Mouse (Mus musculus) MEL (cell line): Measurements from ENCODE around the gene Pla1a. TPM values are rescaled to one million over a fixed set of nuclear protein-coding genes. Genes with fewer than 3 reads are reported as not detected.

Experiments
- DNase-seq: peaks from one replicate; pipeline ENCODE4 v3.0.0; 2011; ENCODE audit warnings: low read depth, low spot score
- H3K27ac ChIP-seq: 2 replicates; pipeline ENCODE4 v1.5.1; 2012; ENCODE audit warnings: low read depth, mild to moderate bottlenecking, control low read depth, low read length, moderate library complexity; ENCODE audit not compliant: control insufficient read depth
- H3K27me3 ChIP-seq, 2 experiments: fragments of 150-350 bp in 1 of 2; sonication (generic) in 1 of 2; 2 replicates each; pipeline ENCODE4 v1.6.1; 2012; ENCODE audit warnings: low read length in 2 of 2, mild to moderate bottlenecking in 2 of 2, improper control_type of control experiment in 1 of 2, moderate library complexity in 1 of 2; ENCODE audit not compliant: insufficient read depth in 2 of 2, control insufficient read depth in 1 of 2
- H3K36me3 ChIP-seq, 2 experiments: 2 replicates each; pipeline ENCODE4 v1.6.1; 2012 to 2014; ENCODE audit warnings: low read length in 2 of 2, improper control_type of control experiment in 1 of 2, inconsistent platforms in 1 of 2, mild to moderate bottlenecking in 1 of 2; ENCODE audit not compliant: insufficient read depth in 2 of 2, control insufficient read depth in 1 of 2
- H3K4me1 ChIP-seq, 2 experiments: fragments of 150-350 bp in 1 of 2; sonication (generic) in 1 of 2; 2 replicates each; pipeline ENCODE4 v1.6.1; 2012; ENCODE audit warnings: low read length in 2 of 2, improper control_type of control experiment in 1 of 2, mild to moderate bottlenecking in 1 of 2; ENCODE audit not compliant: insufficient read depth in 2 of 2, control insufficient read depth in 1 of 2
- H3K4me3 ChIP-seq, 2 experiments: fragments of 150-350 bp in 1 of 2; sonication (generic) in 1 of 2; 2 replicates each; pipeline ENCODE4 v1.5.1; 2012; ENCODE audit warnings: low read depth in 2 of 2, low read length in 2 of 2, mild to moderate bottlenecking in 2 of 2, moderate library complexity in 2 of 2, control low read depth in 1 of 2, improper control_type of control experiment in 1 of 2; ENCODE audit not compliant: control insufficient read depth in 1 of 2, insufficient read depth in 1 of 2
- H3K79me2 ChIP-seq: 2 replicates; pipeline ENCODE4 v1.6.1; 2012; ENCODE audit warnings: mild to moderate bottlenecking, low read length, moderate library complexity; ENCODE audit not compliant: control insufficient read depth, poor library complexity, insufficient read depth
- H3K9ac ChIP-seq: 2 replicates; pipeline ENCODE4 v1.6.1; 2012; ENCODE audit warnings: low read depth, mild to moderate bottlenecking, control low read depth, low read length, moderate library complexity; ENCODE audit not compliant: control insufficient read depth, poor library complexity, severe bottlenecking
- H3K9me3 ChIP-seq: fragments of 150-350 bp; sonication (generic); replicated peaks from 2 replicates; pipeline ENCODE4 v1.6.1; 2012; ENCODE audit warnings: mild to moderate bottlenecking, low read length, improper control_type of control experiment, moderate library complexity; ENCODE audit not compliant: insufficient read depth
- CHD1 ChIP-seq: IDR thresholded peaks from 2 replicates; pipeline ENCODE4 v1.6.1; 2012; ENCODE audit warnings: low read depth, mild to moderate bottlenecking, inconsistent platforms, low read length, improper control_type of control experiment
- CTCF ChIP-seq, 3 experiments: IDR thresholded peaks in 2 of 3; conservative IDR thresholded peaks in 1 of 3; 2 replicates each; pipeline ENCODE4 v1.5.1; 2011 to 2012; ENCODE audit warnings: low read length in 3 of 3, low read depth in 2 of 3, mild to moderate bottlenecking in 2 of 3, improper control_type of control experiment in 1 of 3, inconsistent platforms in 1 of 3, mixed read lengths in 1 of 3, moderate library complexity in 1 of 3; ENCODE audit not compliant: control insufficient read depth in 1 of 3, insufficient read depth in 1 of 3, poor library complexity in 1 of 3, severe bottlenecking in 1 of 3
- ELF1 ChIP-seq: IDR thresholded peaks from 2 replicates; pipeline ENCODE4 v1.6.1; 2014; ENCODE audit warnings: low read depth, mild to moderate bottlenecking, inconsistent platforms, low read length, improper control_type of control experiment, moderate library complexity
- EP300 ChIP-seq, 2 experiments: IDR thresholded peaks; 2 replicates each; pipeline ENCODE4 v1.6.1; 2011; ENCODE audit warnings: improper control_type of control experiment in 2 of 2, low read length in 2 of 2, low read depth in 1 of 2, mild to moderate bottlenecking in 1 of 2
- ETS1 ChIP-seq: IDR thresholded peaks from 2 replicates; pipeline ENCODE4 v1.6.1; 2012; ENCODE audit warnings: low read depth, mild to moderate bottlenecking, inconsistent platforms, low read length, improper control_type of control experiment, moderate library complexity
- GABPA ChIP-seq: IDR thresholded peaks from 2 replicates; pipeline ENCODE4 v1.6.1; 2012; ENCODE audit warnings: low read depth, mild to moderate bottlenecking, inconsistent platforms, low read length, improper control_type of control experiment, moderate library complexity
- GATA1 ChIP-seq: IDR thresholded peaks from 2 replicates; pipeline ENCODE4 v1.6.1; 2011; ENCODE audit warnings: low read depth, low read length, improper control_type of control experiment
- HCFC1 ChIP-seq: IDR thresholded peaks from 2 replicates; pipeline ENCODE4 v1.6.1; 2012; ENCODE audit warnings: low read depth, mild to moderate bottlenecking, inconsistent platforms, low read length, improper control_type of control experiment, moderate library complexity
- KAT2A ChIP-seq: conservative IDR thresholded peaks from 2 replicates; pipeline ENCODE4 v1.6.1; 2012; ENCODE audit warnings: low read depth, low read length, improper control_type of control experiment, inconsistent platforms
- MAFK ChIP-seq: IDR thresholded peaks from 2 replicates; pipeline ENCODE4 v1.6.1; 2011; ENCODE audit warnings: low read depth, mild to moderate bottlenecking, low read length, improper control_type of control experiment, borderline replicate concordance
- MEF2A ChIP-seq: IDR thresholded peaks from 2 replicates; pipeline ENCODE4 v1.6.1; 2014; ENCODE audit warnings: low read depth, mild to moderate bottlenecking, inconsistent platforms, low read length, improper control_type of control experiment; ENCODE audit not compliant: poor library complexity, insufficient replicate concordance, severe bottlenecking; ENCODE audit errors: extremely low read depth
- MXI1 ChIP-seq: IDR thresholded peaks from 2 replicates; pipeline ENCODE4 v1.6.1; 2011; ENCODE audit warnings: mild to moderate bottlenecking, low read depth, low read length, improper control_type of control experiment
- NELFE ChIP-seq: IDR thresholded peaks from 2 replicates; pipeline ENCODE4 v1.6.1; 2011; ENCODE audit warnings: low read depth, low read length, improper control_type of control experiment
- NRF1 ChIP-seq: IDR thresholded peaks from 2 replicates; pipeline ENCODE4 v1.6.1; 2014; ENCODE audit warnings: low read depth, mild to moderate bottlenecking, inconsistent platforms, low read length, improper control_type of control experiment, moderate library complexity; ENCODE audit not compliant: poor library complexity, insufficient read depth, severe bottlenecking
- RCOR1 ChIP-seq: IDR thresholded peaks from 2 replicates; pipeline ENCODE4 v1.6.1; 2012; ENCODE audit warnings: low read depth, mild to moderate bottlenecking, inconsistent platforms, low read length, improper control_type of control experiment
- SIN3A ChIP-seq: IDR thresholded peaks from 2 replicates; pipeline ENCODE4 v1.6.1; 2012; ENCODE audit warnings: low read length, improper control_type of control experiment, inconsistent platforms
- SMC3 ChIP-seq: IDR thresholded peaks from 2 replicates; pipeline ENCODE4 v1.6.1; 2011; ENCODE audit warnings: low read depth, low read length, improper control_type of control experiment
- TCF12 ChIP-seq: IDR thresholded peaks from 2 replicates; pipeline ENCODE4 v1.6.1; 2014; ENCODE audit warnings: low read depth, mild to moderate bottlenecking, inconsistent platforms, low read length, improper control_type of control experiment, moderate library complexity
- UBTF ChIP-seq: IDR thresholded peaks from 2 replicates; pipeline ENCODE4 v1.6.1; 2012; ENCODE audit warnings: low read depth, mild to moderate bottlenecking, inconsistent platforms, low read length, improper control_type of control experiment, moderate library complexity, borderline replicate concordance; ENCODE audit not compliant: insufficient read depth
- USF1 ChIP-seq: IDR thresholded peaks from 2 replicates; pipeline ENCODE4 v1.6.1; 2014; ENCODE audit warnings: low read depth, mild to moderate bottlenecking, inconsistent platforms, low read length, improper control_type of control experiment, moderate library complexity
- USF2 ChIP-seq, 2 experiments: IDR thresholded peaks; 2 replicates each; pipeline ENCODE4 v1.6.1; 2011 to 2012; ENCODE audit warnings: improper control_type of control experiment in 2 of 2, low read length in 2 of 2, borderline replicate concordance in 1 of 2, inconsistent platforms in 1 of 2, low read depth in 1 of 2, mild to moderate bottlenecking in 1 of 2; ENCODE audit not compliant: insufficient read depth in 1 of 2
- ZC3H11A ChIP-seq: IDR thresholded peaks from 2 replicates; pipeline ENCODE4 v1.6.1; 2012; ENCODE audit warnings: low read depth, mild to moderate bottlenecking, inconsistent platforms, low read length, improper control_type of control experiment
- ZKSCAN1 ChIP-seq: IDR thresholded peaks from 2 replicates; pipeline ENCODE4 v1.6.1; 2012; ENCODE audit warnings: low read depth, mild to moderate bottlenecking, inconsistent platforms, low read length, improper control_type of control experiment, moderate library complexity
- polyA plus RNA-seq, 2 experiments: library from polyadenylated mRNA; stranded (reverse) in 1 of 2; unstranded in 1 of 2; fragments of >175 nt in 1 of 2; fragments of >200 nt in 1 of 2; gene quantifications; 2 replicates each; pipeline versions ENCODE4 v1.2.1 to v1.2.4; 2012; ENCODE audit warnings: low replicate concordance in 2 of 2, low read depth in 1 of 2; ENCODE audit not compliant: insufficient read length in 2 of 2, insufficient read depth in 1 of 2, missing spikeins in 1 of 2
- total RNA-seq: library from RNA; depleted of rRNA; stranded (reverse); fragments of 300-350 nt; gene quantifications from 2 replicates; pipeline ENCODE4 v1.2.3, GENCODE M21; 2012

The Pla1a gene
- total and polyA plus RNA-seq, 3 experiments, result 0.04 TPM; not detected in 2

DNA sequence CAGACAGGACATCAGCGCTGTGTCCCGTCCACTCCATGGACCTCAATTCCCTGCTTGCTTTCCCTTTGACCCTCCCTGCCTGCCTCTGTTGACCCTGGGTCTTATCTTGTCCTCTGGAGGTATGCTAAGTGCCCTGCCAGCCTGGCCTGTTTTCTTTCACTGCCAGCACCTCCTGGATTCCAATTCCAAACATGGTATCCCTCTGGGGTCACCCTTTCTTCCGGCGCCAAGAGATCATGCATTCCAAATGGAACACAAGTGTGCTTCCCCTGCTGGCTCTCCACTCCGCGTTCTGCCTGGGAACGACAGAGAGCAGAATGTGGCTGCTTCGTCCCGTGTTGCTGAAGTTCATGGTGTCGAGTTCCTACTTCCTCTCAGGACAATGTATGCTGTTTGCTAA is 71.0 kb downstream of the Pla1a start, which contains the start of gene Popdc2:
TSS of gene Popdc2 (plus strand) at position 277 of the 400 bp plus-strand sequence.
- no peaks in the 10 kb centered on the region for H3K9me3 ChIP-seq
- peaks cover 0 to 34% of the 10 kb centered on the region in 2 experiments; a peak in 2 of 4 replicates for H3K36me3 ChIP-seq
- no peak for DNase-seq
- H3K4me3 ChIP-seq, result no peak within 1 kb of the TSS
- no peaks in the 10 kb centered on the region for H3K27me3 ChIP-seq
- TF ChIP-seq CHD1 (no peak), RCOR1 (no peak), ZKSCAN1 (no peak), MEF2A (no peak), UBTF (no peak), USF1 (no peak), USF2 (IDR thresholded peaks at IDR 0.05; ENCODE audit: borderline replicate concordance in 1 of 2, insufficient read depth in 1 of 2, low read depth in 1 of 2, low read length in 2 of 2) (no peak), HCFC1 (no peak), TCF12 (no peak), CTCF (IDR thresholded peaks at IDR 0.05 in 2 of 3, conservative IDR thresholded peaks at IDR 0.05 in 1 of 3; ENCODE audit: control insufficient read depth in 1 of 3, insufficient read depth in 1 of 3, low read depth in 2 of 3, low read length in 3 of 3, poor library complexity in 1 of 3, severe bottlenecking in 1 of 3) (no peak), ELF1 (no peak), GABPA (no peak), NELFE (no peak), SMC3 (no peak), MAFK (no peak), NRF1 (no peak), SIN3A (no peak), MXI1 (no peak), KAT2A (no peak)
- no peak within 1 kb of the TSS for H3K27ac ChIP-seq
- H3K79me2 ChIP-seq, result no peaks in the 10 kb centered on the region
- peaks cover 33 to 41% of the 10 kb centered on the region in 2 experiments for H3K4me1 ChIP-seq
- no peak within 1 kb of the TSS; the same call in 1 of the 2 replicates for H3K9ac ChIP-seq

DNA sequence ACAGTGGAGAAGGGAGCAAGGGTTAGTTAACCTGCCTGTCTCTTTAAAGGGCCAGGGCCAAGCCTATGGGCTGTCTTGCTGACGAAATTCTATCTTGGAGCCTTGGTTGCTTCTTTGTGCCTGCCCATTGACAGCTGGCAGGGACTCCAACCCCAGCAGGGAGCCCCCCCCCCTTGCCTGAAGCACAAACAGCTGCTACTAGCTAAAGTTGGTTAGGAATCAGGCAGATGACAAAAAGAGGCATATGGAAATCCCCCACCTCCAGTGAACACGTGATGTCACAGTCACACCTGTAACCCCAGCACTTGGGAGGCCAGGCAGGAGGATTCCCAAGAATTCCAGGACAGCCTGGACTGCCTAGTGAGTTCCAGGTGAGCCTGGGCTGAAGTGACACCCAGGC is 72.6 kb downstream of the Pla1a start:
- no peaks in the 10 kb centered on the region for H3K9me3 ChIP-seq
- no peak for TF ChIP-seq GATA1
- no peak for TF ChIP-seq ZC3H11A
- TF ChIP-seq ETS1, result no peak
- no peak for TF ChIP-seq EP300 (IDR thresholded peaks at IDR 0.05; ENCODE audit: low read depth in 1 of 2, low read length in 2 of 2)
- TF ChIP-seq CHD1, result no peak
- TF ChIP-seq, all 39 proteins: peak for 0
- no peak for DNase-seq
- Histone ChIP-seq H3K4me1 (peaks cover 28 to 33% of the 10 kb centered on the region in 2 experiments), H3K27me3 (no peaks in the 10 kb centered on the region), H3K9ac (no peak overlapping the region), H3K27ac (no peak overlapping the region), H3K4me3 (no peak overlapping the region), H3K79me2 (no peaks in the 10 kb centered on the region), H3K36me3 (peaks cover 0 to 29% of the 10 kb centered on the region in 2 experiments; a peak in 2 of 4 replicates)
